ENCODE assay signal across 22 mouse cellular contexts in the genomic region with DNA sequence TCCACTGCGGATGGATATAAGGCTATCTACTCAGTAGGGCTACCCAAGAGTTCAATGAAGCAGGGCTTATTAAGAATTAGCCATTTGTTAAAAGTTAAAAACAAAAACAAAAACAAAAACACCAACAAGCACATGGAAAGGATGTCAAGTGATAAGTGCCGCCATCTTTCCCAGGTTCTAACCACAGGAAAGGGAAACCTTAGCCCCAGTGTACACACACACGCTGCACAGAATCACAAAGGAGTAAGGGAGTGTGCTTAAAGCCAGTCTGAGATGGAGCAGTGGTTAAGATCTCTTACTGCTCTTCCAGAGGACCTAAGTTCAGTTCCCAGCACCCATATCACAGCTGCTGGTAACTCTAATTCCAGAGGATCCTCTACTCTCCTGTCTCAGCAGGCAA.
DNase-seq lines count a peak whose midpoint lies in the region; ATAC-seq and TF ChIP-seq lines count a peak whose summit lies in the region.
"Had no signal": no experiment of that assay in that cellular context is flagged by ENCODE, and none has a peak within 500 bp of the region (broad histone marks: within the 10 kb centered on the region; RNA-seq: fewer than 3 reads in every experiment).

No protein-coding gene starts in this region.

- no peak for TF ChIP-seq CTCF in spleen, adult 2 months (IDR thresholded peaks at IDR 0.05; ENCODE audit: extremely low read depth, insufficient read depth, insufficient read length, insufficient replicate concordance)

- H3K36me3 ChIP-seq in forebrain, embryonic 11.5 days (ENCODE audit: control insufficient read depth, insufficient read depth, low read length): no peaks in the 10 kb centered on the region
- H3K36me3 ChIP-seq in forebrain, embryonic 16.5 days (ENCODE audit: control insufficient read depth, insufficient read depth): no peaks in the 10 kb centered on the region
- H3K36me3 ChIP-seq in spleen, adult 2 months (ENCODE audit: control insufficient read depth, insufficient read depth, low read length): peaks cover 13% of the 10 kb centered on the region
- H3K36me3 ChIP-seq: embryonic facial prominence, embryonic 15.5 days; forebrain, embryonic 15.5 days; heart, embryonic 13.5 days; hindbrain, embryonic 15.5 days had no signal

- H3K4me1 ChIP-seq in forebrain, embryonic 11.5 days (replicated peaks; ENCODE audit: control insufficient read depth, insufficient read depth, low read length): peaks cover 8% of the 10 kb centered on the region
- peaks cover 7% of the 10 kb centered on the region for H3K4me1 ChIP-seq in forebrain, embryonic 16.5 days (replicated peaks; ENCODE audit: control insufficient read depth, insufficient read depth, low read length)
- peaks cover 16% of the 10 kb centered on the region for H3K4me1 ChIP-seq in spleen, adult 2 months (ENCODE audit: control insufficient read depth, insufficient read depth, insufficient read length)

- TF ChIP-seq POLR2A in spleen, adult 2 months (IDR thresholded peaks at IDR 0.05; ENCODE audit: low read depth, low read length): no peak

- 97% methylated on average over 3 of the region's 3 CpGs for WGBS in forebrain, embryonic 11.5 days
- WGBS in forebrain, embryonic 16.5 days: 96% methylated on average over 3 of the region's 3 CpGs
- 65% methylated on average over 3 of the region's 3 CpGs for WGBS in spleen, adult 2 months

- H3K4me2 ChIP-seq in forebrain, embryonic 11.5 days (ENCODE audit: low read depth, low read length, severe bottlenecking): no peak overlapping the region
- H3K4me2 ChIP-seq in forebrain, embryonic 16.5 days (ENCODE audit: low read length): no peak overlapping the region
- H3K4me2 ChIP-seq: embryonic facial prominence, embryonic 15.5 days; forebrain, embryonic 15.5 days; heart, embryonic 13.5 days; hindbrain, embryonic 15.5 days had no signal

- H3K4me3 ChIP-seq in forebrain, embryonic 11.5 days (ENCODE audit: low read depth, low read length): no peak overlapping the region
- H3K4me3 ChIP-seq in forebrain, embryonic 16.5 days (replicated peaks; ENCODE audit: low read length): no peak overlapping the region
- H3K4me3 ChIP-seq in spleen, adult 2 months (ENCODE audit: extremely low read depth, insufficient read depth, insufficient read length): peak overlapping the region; percentile 17; the same call in 1 of the 2 replicates
- H3K4me3 ChIP-seq: embryonic facial prominence, embryonic 15.5 days; erythroblast, embryonic 14.5 days; forebrain, embryonic 10.5 days; forebrain, embryonic 15.5 days; heart, embryonic 13.5 days; hindbrain, embryonic 15.5 days had no signal

- no peak overlapping the region for H3K9ac ChIP-seq in forebrain, embryonic 11.5 days (ENCODE audit: low read length)
- H3K9ac ChIP-seq in forebrain, embryonic 16.5 days (replicated peaks; ENCODE audit: low read depth, low read length): no peak overlapping the region
- H3K9ac ChIP-seq: embryonic facial prominence, embryonic 15.5 days; forebrain, embryonic 15.5 days; heart, embryonic 13.5 days; hindbrain, embryonic 15.5 days had no signal

- no peaks in the 10 kb centered on the region for H3K27me3 ChIP-seq in forebrain, embryonic 11.5 days (ENCODE audit: control insufficient read depth, insufficient read depth, low read length)
- H3K27me3 ChIP-seq in forebrain, embryonic 16.5 days (replicated peaks; ENCODE audit: control insufficient read depth, insufficient read depth, low read length): no peaks in the 10 kb centered on the region
- no peaks in the 10 kb centered on the region for H3K27me3 ChIP-seq in spleen, adult 2 months (ENCODE audit: control insufficient read depth, insufficient read depth, low read length)
- H3K27me3 ChIP-seq: embryonic facial prominence, embryonic 15.5 days; forebrain, embryonic 15.5 days; heart, embryonic 13.5 days; hindbrain, embryonic 15.5 days had no signal

- no peak for ATAC-seq in forebrain, embryonic 11.5 days (replicated peaks; ENCODE audit: low FRiP score)
- no peak for ATAC-seq in forebrain, embryonic 16.5 days
- ATAC-seq: forebrain, embryonic 15.5 days; inflammation-experienced regulatory T-cells, adult 6 months had no signal

- DNase-seq in forebrain, embryonic 11.5 days (ENCODE audit: low spot score): peak; percentile 16
- no peak for DNase-seq in spleen, adult 2 months (ENCODE audit: low read depth in 1 of 2, low spot score in 2 of 2)
- no peak for DNase-seq in spleen, postnatal 4 days (ENCODE audit: low spot score in 2 of 2)
- DNase-seq in CD4-positive helper T cell, adult 2 months (ENCODE audit: low read depth, low spot score): peak; percentile 70
- peak; percentile 65 for DNase-seq in naive thymus-derived CD4-positive, alpha-beta T cell, adult 2 months (ENCODE audit: low read depth)
- no peak for DNase-seq in frontal cortex, postnatal 14 days (ENCODE audit: low spot score in 2 of 2)
- DNase-seq: adrenal gland, adult 2 months; adrenal gland, postnatal 36 days; cerebellum, adult 11 months; cerebellum, adult 8-10 months; cerebellum, postnatal 14 days; embryo, embryonic 11 days; gastrocnemius, postnatal 14 days; heart, postnatal 36 days had no signal

- no peak overlapping the region for H3K27ac ChIP-seq in forebrain, embryonic 11.5 days (ENCODE audit: low read depth, low read length)
- no peak overlapping the region for H3K27ac ChIP-seq in forebrain, embryonic 16.5 days (ENCODE audit: low read length)
- H3K27ac ChIP-seq in spleen, adult 2 months (ENCODE audit: insufficient read depth, low read length): peak overlapping the region; percentile 66; the same call in 1 of the 2 replicates
- H3K27ac ChIP-seq: embryonic facial prominence, embryonic 15.5 days; forebrain, embryonic 15.5 days; heart, embryonic 13.5 days; hindbrain, embryonic 15.5 days had no signal

- H3K9me3 ChIP-seq in forebrain, embryonic 11.5 days (ENCODE audit: control insufficient read depth, low read length): no peaks in the 10 kb centered on the region
- no peaks in the 10 kb centered on the region for H3K9me3 ChIP-seq in forebrain, embryonic 16.5 days (ENCODE audit: control insufficient read depth, low read length)
- H3K9me3 ChIP-seq: embryonic facial prominence, embryonic 15.5 days; forebrain, embryonic 10.5 days; forebrain, embryonic 15.5 days; heart, embryonic 13.5 days; hindbrain, embryonic 15.5 days had no signal

Comparison
In these comparisons a context has a peak if more than half of its experiments do, and no peak if none do; other contexts are left out.
1. DNase-seq: peak in forebrain, embryonic 11.5 days (single experiment), CD4-positive helper T cell, adult 2 months (single experiment) and naive thymus-derived CD4-positive, alpha-beta T cell, adult 2 months (single experiment); none in spleen, adult 2 months (0 of 2), spleen, postnatal 4 days (0 of 2) and frontal cortex, postnatal 14 days (0 of 2).